Mouse (Mus musculus): ENCODE results near the gene Tspan2. TPM values are rescaled to one million over a fixed set of nuclear protein-coding genes. Genes with fewer than 3 reads are reported as not detected.

Gene Tspan2
- polyA plus RNA-seq, 1 experiment from 2014 or later, result 9.1 TPM

- Histone ChIP-seq H3K4me1 (replicated peaks) (peaks cover 54% of the 10 kb centered on the region), H3K27ac (no peak overlapping the region), H3K4me3 (no peak overlapping the region), H3K27me3 (ENCODE audit: insufficient read depth, poor library complexity, severe bottlenecking) (peaks cover 17% of the 10 kb centered on the region), H3K36me3 (no peaks in the 10 kb centered on the region), H3K9me3 (no peaks in the 10 kb centered on the region)
- WGBS, result 83% methylated on average over 10 of the region's 10 CpGs
- no peak for DNase-seq (ENCODE audit: low spot score)
Observed at GRCm38 (mm10) chr3:102738161-102738901, 4.0 kb downstream of the Tspan2 start.

- H3K9me3 ChIP-seq, result no peaks in the 10 kb centered on the region
- no peaks in the 10 kb centered on the region for H3K36me3 ChIP-seq
- H3K27ac ChIP-seq, result no peak overlapping the region
- DNase-seq (ENCODE audit: low spot score), result no peak
- 72% methylated on average over 6 of the region's 6 CpGs for WGBS
- H3K27me3 ChIP-seq (ENCODE audit: insufficient read depth, poor library complexity, severe bottlenecking), result peaks cover 11% of the 10 kb centered on the region
- H3K4me1 ChIP-seq (replicated peaks), result peaks cover 57% of the 10 kb centered on the region
- H3K4me3 ChIP-seq, result no peak overlapping the region
Observed at GRCm38 (mm10) chr3:102738926-102739325, 4.6 kb downstream of the Tspan2 start.

- no peak for DNase-seq (ENCODE audit: low spot score)
- Histone ChIP-seq H3K27ac (peak overlapping the region; percentile 53), H3K9me3 (no peaks in the 10 kb centered on the region), H3K36me3 (no peaks in the 10 kb centered on the region), H3K4me1 (replicated peaks) (peaks cover 48% of the 10 kb centered on the region), H3K27me3 (ENCODE audit: insufficient read depth, poor library complexity, severe bottlenecking) (no peaks in the 10 kb centered on the region), H3K4me3 (no peak overlapping the region)
- WGBS, result 67% methylated on average over 4 of the region's 4 CpGs
Observed at GRCm38 (mm10) chr3:102742725-102743124, 8.4 kb downstream of the Tspan2 start.

GRCm38 (mm10) chr3:102743202-102743601 lies 8.9 kb downstream of the Tspan2 start:
- Histone ChIP-seq H3K27ac (peak overlapping the region; percentile 53), H3K4me1 (replicated peaks) (peaks cover 46% of the 10 kb centered on the region)

GRCm38 (mm10) chr3:102743781-102744471 lies 9.6 kb downstream of the Tspan2 start:
- peaks cover 40% of the 10 kb centered on the region for H3K4me1 ChIP-seq (replicated peaks)
- no peak for DNase-seq (ENCODE audit: low spot score)
- H3K4me3 ChIP-seq, result no peak overlapping the region
- no peaks in the 10 kb centered on the region for H3K27me3 ChIP-seq (ENCODE audit: insufficient read depth, poor library complexity, severe bottlenecking)
- no peaks in the 10 kb centered on the region for H3K9me3 ChIP-seq
- H3K27ac ChIP-seq, result 0 out of 2 replicates have a peak overlapping the region, but pooled peaks have one; percentile 35
- H3K36me3 ChIP-seq, result no peaks in the 10 kb centered on the region
- WGBS, result 83% methylated on average over 9 of the region's 9 CpGs

More at GRCm38 (mm10) chr3:102743202-102743601, 8.9 kb downstream of the Tspan2 start:
- Histone ChIP-seq H3K9me3 (no peaks in the 10 kb centered on the region), H3K27me3 (ENCODE audit: insufficient read depth, poor library complexity, severe bottlenecking) (no peaks in the 10 kb centered on the region), H3K4me3 (no peak overlapping the region), H3K36me3 (no peaks in the 10 kb centered on the region)
- DNase-seq (ENCODE audit: low spot score), result no peak
- 69% methylated on average over 4 of the region's 4 CpGs for WGBS

GRCm38 (mm10) chr3:102744657-102745056 lies 10.3 kb downstream of the Tspan2 start:
- H3K9me3 ChIP-seq, result no peaks in the 10 kb centered on the region
- WGBS, result 43% methylated on average over 5 of the region's 5 CpGs
- H3K27ac ChIP-seq, result peak overlapping the region; percentile 35

GRCm38 (mm10) chr3:102746174-102746573 lies 11.8 kb downstream of the Tspan2 start:
- H3K27me3 ChIP-seq (ENCODE audit: insufficient read depth, poor library complexity, severe bottlenecking), result no peaks in the 10 kb centered on the region

More at GRCm38 (mm10) chr3:102744657-102745056, 10.3 kb downstream of the Tspan2 start:
- Histone ChIP-seq H3K4me1 (replicated peaks) (peaks cover 38% of the 10 kb centered on the region), H3K36me3 (no peaks in the 10 kb centered on the region), H3K27me3 (ENCODE audit: insufficient read depth, poor library complexity, severe bottlenecking) (no peaks in the 10 kb centered on the region), H3K4me3 (no peak overlapping the region)
- no peak for DNase-seq (ENCODE audit: low spot score)

GRCm38 (mm10) chr3:102748038-102748437 lies 13.7 kb downstream of the Tspan2 start:
- 77% methylated on average over 3 of the region's 3 CpGs for WGBS
- Histone ChIP-seq H3K27ac (no peak overlapping the region), H3K4me3 (no peak overlapping the region), H3K9me3 (no peaks in the 10 kb centered on the region), H3K4me1 (replicated peaks) (peaks cover 32% of the 10 kb centered on the region), H3K36me3 (peaks cover 25% of the 10 kb centered on the region), H3K27me3 (ENCODE audit: insufficient read depth, poor library complexity, severe bottlenecking) (no peaks in the 10 kb centered on the region)
- DNase-seq (ENCODE audit: low spot score), result no peak

More at GRCm38 (mm10) chr3:102746174-102746573, 11.8 kb downstream of the Tspan2 start:
- no peaks in the 10 kb centered on the region for H3K9me3 ChIP-seq
- no peak overlapping the region for H3K27ac ChIP-seq
- 84% methylated on average over 4 of the region's 4 CpGs for WGBS
- H3K36me3 ChIP-seq, result peaks cover 8% of the 10 kb centered on the region; the same call in 1 of the 2 replicates
- no peak overlapping the region for H3K4me3 ChIP-seq
- no peak for DNase-seq (ENCODE audit: low spot score)
- peaks cover 38% of the 10 kb centered on the region for H3K4me1 ChIP-seq (replicated peaks)

GRCm38 (mm10) chr3:102748686-102749085 lies 14.4 kb downstream of the Tspan2 start:
- 90% methylated on average over 5 of the region's 5 CpGs for WGBS
- H3K4me1 ChIP-seq (replicated peaks), result peaks cover 26% of the 10 kb centered on the region
- no peak for DNase-seq (ENCODE audit: low spot score)
- no peaks in the 10 kb centered on the region for H3K9me3 ChIP-seq
- H3K36me3 ChIP-seq, result peaks cover 28% of the 10 kb centered on the region
- no peak overlapping the region for H3K27ac ChIP-seq
- H3K4me3 ChIP-seq, result no peak overlapping the region
- no peaks in the 10 kb centered on the region for H3K27me3 ChIP-seq (ENCODE audit: insufficient read depth, poor library complexity, severe bottlenecking)

GRCm38 (mm10) chr3:102751136-102751535 lies 16.8 kb downstream of the Tspan2 start:
- Histone ChIP-seq H3K4me1 (replicated peaks) (peaks cover 7% of the 10 kb centered on the region; the same call in 1 of the 2 replicates), H3K27me3 (ENCODE audit: insufficient read depth, poor library complexity, severe bottlenecking) (no peaks in the 10 kb centered on the region), H3K27ac (no peak overlapping the region), H3K4me3 (no peak overlapping the region), H3K9me3 (no peaks in the 10 kb centered on the region), H3K36me3 (peaks cover 28% of the 10 kb centered on the region)
- DNase-seq (ENCODE audit: low spot score), result no peak
- 75% methylated on average over 5 of the region's 5 CpGs for whole genome bisulfite sequencing

- DNase-seq (ENCODE audit: low spot score), result no peak
- WGBS, result 90% methylated on average over 3 of the region's 3 CpGs
- H3K4me1 ChIP-seq (replicated peaks), result peaks cover 3% of the 10 kb centered on the region; the same call in 1 of the 2 replicates
- no peaks in the 10 kb centered on the region for H3K9me3 ChIP-seq
- H3K27me3 ChIP-seq (ENCODE audit: insufficient read depth, poor library complexity, severe bottlenecking), result no peaks in the 10 kb centered on the region
- no peak overlapping the region for H3K27ac ChIP-seq
- peaks cover 28% of the 10 kb centered on the region for H3K36me3 ChIP-seq
- no peak overlapping the region for H3K4me3 ChIP-seq
Observed at GRCm38 (mm10) chr3:102751536-102751935, 17.2 kb downstream of the Tspan2 start.

- H3K27ac ChIP-seq, result no peak overlapping the region
Observed at GRCm38 (mm10) chr3:102752053-102752452, 17.7 kb downstream of the Tspan2 start.

GRCm38 (mm10) chr3:102752457-102752856 lies 18.1 kb downstream of the Tspan2 start:
- Histone ChIP-seq H3K4me3 (no peak overlapping the region), H3K36me3 (peaks cover 28% of the 10 kb centered on the region), H3K9me3 (no peaks in the 10 kb centered on the region), H3K4me1 (replicated peaks) (no peaks in the 10 kb centered on the region), H3K27ac (no peak overlapping the region), H3K27me3 (ENCODE audit: insufficient read depth, poor library complexity, severe bottlenecking) (no peaks in the 10 kb centered on the region)
- DNase-seq (ENCODE audit: low spot score), result no peak
- WGBS, result 84% methylated on average over 5 of the region's 5 CpGs

More at GRCm38 (mm10) chr3:102752053-102752452, 17.7 kb downstream of the Tspan2 start:
- H3K4me3 ChIP-seq, result no peak overlapping the region
- H3K27me3 ChIP-seq (ENCODE audit: insufficient read depth, poor library complexity, severe bottlenecking), result no peaks in the 10 kb centered on the region
- no peaks in the 10 kb centered on the region; the same call in 1 of the 2 replicates for H3K4me1 ChIP-seq (replicated peaks)
- H3K9me3 ChIP-seq, result no peaks in the 10 kb centered on the region
- DNase-seq (ENCODE audit: low spot score), result no peak
- H3K36me3 ChIP-seq, result peaks cover 28% of the 10 kb centered on the region
- 90% methylated on average over 4 of the region's 4 CpGs for WGBS
